Mouse (Mus musculus) embryo, embryonic 10 days (tissue): ENCODE data around the gene 0610009B22Rik.

Experiments used
- DNase-seq: peaks from one replicate; pipeline ENCODE4 v3.0.0-alpha.2; 2015; ENCODE audit warnings: low spot score

The 0610009B22Rik gene

DNA sequence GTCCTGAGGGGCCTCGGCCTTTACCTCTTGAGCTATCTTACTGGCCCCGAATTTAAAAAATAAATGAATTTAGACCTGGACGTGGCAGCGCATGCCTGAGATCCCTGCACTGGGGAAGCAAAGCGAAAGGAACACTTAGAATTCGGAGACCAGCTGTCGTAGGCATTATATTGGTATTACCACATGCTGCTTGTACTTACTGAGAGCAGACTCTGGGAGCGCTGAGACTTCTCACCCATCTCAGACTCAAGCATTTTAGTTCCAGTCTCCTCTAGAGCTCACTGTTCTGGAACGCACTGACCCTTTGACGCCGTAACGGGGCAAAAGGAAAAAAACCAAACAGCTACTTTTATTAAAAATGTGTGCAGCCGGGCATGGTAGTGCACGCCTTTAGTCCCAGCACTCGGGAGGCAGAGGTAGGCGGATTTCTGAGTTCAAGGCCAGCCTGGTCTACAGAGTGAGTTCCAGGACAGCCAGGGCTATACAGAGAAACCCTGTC is 26.8 kb downstream of the 0610009B22Rik start:
- no peak for DNase-seq

GRCm38 (mm10) chr11:51658705-51659104 is 30.0 kb downstream of the 0610009B22Rik start:
- DNase-seq, result no peak

- no peak for DNase-seq
Observed at GRCm38 (mm10) chr11:51658291-51658690, 30.4 kb downstream of the 0610009B22Rik start.

DNA sequence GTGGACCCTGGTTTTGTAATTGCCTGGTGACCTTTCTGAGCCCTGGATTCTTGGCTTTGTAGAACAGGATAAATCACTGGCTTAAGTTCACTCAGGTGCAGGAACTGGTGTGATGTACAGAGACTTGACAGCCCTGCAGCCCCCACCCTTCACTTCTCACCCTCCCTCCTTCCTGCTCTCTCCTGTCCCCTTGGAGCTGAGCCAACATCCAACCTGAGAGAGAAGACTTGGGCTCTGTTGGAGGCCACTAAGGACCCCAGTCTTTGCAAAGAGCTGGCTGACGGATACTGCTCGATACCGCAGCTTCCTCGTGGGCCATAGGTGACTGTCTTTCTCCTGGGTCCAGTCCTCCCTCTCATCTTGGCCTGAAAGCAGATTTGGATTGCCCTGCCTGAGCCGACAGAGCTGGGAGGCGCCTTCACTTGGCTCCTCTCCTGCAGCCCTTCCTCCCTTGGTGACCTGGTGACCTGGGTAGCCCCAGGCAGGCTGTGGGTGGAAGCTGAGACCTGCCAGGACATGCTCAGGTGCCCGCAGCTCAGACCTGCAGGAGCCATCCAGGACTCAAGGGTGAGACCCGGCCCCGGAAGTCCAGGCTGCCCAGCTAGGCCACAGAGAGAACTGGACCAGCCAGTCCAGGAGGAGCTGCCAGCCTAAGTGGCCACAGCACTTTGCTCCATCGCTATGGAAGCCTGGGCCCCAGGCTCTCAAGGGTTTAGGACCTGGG is 31.7 kb downstream of the 0610009B22Rik start:
- DNase-seq, result peak; percentile 15

- DNase-seq, result no peak
Observed at GRCm38 (mm10) chr11:51654891-51655290, 33.8 kb downstream of the 0610009B22Rik start.

GRCm38 (mm10) chr11:51653736-51654135 is 34.9 kb downstream of the 0610009B22Rik start:
- DNase-seq, result no peak

- no peak for DNase-seq
Observed at GRCm38 (mm10) chr11:51652889-51653418, 35.7 kb downstream of the 0610009B22Rik start.

GRCm38 (mm10) chr11:51650691-51651515 is 37.8 kb downstream of the 0610009B22Rik start, which contains the start of the genes N4bp3 and D930048N14Rik:
TSS of gene N4bp3 (minus strand) at chr11:51650842.
TSS of gene D930048N14Rik (plus strand) at chr11:51650954.
- peak; percentile 86 for DNase-seq

DNA sequence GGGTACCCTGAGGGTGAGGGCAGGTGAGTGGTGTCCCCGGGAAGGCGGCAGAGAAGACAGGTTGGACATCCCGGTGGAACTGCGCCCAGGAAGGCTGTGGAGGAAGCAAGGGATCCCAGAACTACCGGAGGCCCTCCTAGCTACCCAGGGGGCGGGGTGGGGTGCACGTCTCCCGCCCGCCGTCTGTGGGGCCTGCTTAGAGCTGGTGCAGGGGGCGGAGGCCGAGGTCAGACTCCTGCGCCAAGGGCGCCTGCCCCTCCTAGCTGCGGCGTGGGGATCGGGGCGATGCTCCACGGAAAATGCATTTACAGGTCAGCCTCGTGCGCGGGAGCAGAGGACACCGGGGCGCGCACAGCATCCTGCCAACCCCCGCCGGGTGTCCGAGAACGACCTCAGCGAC is 38.4 kb downstream of the 0610009B22Rik start:
- DNase-seq, result no peak

DNA sequence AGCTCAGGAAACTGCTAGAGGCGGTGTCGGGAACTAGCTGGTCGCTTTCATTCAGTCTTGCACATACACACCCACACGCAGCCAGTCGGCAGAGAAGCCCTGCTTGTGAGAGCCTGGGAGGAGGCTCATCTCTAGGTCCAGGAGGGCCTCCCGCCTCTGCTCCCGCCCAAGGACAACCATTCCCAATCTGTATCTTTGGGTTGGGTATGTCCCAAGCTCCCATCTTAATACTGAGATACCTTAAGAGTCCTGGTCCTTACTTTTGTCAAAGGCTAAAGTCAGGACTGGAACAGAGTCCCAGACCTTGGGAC is 38.8 kb downstream of the 0610009B22Rik start:
- DNase-seq, result peak; percentile 58

DNA sequence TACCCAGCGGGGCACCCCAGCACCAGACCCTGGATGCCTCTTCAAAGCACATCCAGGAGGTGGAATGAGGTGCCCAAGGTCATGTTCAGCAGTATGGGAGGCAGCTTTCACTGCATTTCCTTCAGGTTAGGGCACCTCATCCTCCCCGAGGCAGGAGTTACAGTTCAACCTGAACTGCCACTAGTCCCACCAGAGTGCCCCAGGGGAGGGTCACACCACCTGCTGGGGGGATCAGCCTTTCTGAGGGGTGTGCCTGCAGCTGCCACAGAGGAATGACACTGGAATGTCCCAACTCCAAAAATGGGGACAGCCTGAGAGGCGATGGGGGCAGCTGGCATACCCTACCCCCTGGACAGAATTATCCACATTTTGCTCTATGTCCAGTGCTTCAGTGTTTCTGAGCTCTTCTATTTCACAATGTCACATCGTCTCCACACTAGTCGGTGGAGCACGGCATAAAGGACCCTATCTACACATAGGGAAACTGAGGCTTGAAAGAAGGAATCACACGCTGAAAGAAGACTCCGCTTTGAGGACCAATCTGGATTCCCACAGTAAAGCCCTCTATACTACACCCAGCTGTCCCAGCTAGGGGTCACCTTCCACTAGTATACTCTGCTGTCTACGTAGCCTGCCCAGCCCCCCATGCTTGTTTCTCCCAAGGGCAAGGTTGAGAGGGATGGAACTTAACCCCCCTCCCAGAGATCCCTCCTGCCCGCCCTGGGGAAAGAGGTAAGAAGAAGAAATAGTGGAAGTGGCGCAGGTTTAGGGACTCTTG is 39.4 kb downstream of the 0610009B22Rik start:
- DNase-seq, result peak; percentile 14

GRCm38 (mm10) chr11:51648566-51648965 is 40.1 kb downstream of the 0610009B22Rik start:
- peak; percentile 76 for DNase-seq

- peak; percentile 36 for DNase-seq
Observed at GRCm38 (mm10) chr11:51646751-51647667, 41.7 kb downstream of the 0610009B22Rik start.

DNA sequence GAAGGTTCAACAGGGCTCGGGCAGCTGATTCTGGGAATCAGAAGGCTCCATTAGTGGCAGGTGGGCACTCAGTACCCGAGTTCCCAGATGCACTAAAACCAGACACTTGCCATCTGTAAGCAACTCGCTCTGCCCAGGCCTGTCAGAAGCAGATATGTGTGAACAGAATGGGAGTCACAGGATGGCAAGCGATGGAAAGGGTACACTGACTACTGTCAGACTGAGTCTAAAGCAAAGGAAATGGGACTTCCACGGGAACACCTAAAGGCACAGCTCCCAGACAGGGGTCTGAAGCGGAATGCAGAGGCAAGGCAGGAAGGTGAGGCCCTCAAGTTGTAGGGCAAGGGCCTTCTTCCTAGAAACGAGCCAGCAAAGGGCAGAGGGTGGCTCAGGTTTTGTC is 42.4 kb downstream of the 0610009B22Rik start:
- DNase-seq, result no peak

DNA sequence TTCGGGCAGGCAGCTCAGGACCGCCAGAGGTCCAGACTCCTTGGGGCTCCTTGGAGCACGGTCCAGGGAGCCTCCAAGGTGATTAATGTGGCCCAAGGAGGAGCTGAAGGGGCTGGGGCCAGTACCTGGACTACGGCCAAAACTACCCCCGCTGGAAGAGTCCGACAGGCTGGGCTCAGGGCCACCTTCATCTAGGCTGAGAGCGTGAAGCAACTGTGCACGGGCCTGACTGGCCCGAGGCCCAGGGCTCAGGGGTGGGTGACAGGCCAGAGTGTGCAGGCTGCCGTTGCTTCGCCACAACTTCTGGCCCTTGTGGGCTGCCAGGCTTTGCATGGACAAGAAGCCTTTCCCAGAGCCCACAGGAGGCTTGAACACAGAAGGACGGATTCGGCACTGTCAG is 43.4 kb downstream of the 0610009B22Rik start:
- no peak for DNase-seq

DNA sequence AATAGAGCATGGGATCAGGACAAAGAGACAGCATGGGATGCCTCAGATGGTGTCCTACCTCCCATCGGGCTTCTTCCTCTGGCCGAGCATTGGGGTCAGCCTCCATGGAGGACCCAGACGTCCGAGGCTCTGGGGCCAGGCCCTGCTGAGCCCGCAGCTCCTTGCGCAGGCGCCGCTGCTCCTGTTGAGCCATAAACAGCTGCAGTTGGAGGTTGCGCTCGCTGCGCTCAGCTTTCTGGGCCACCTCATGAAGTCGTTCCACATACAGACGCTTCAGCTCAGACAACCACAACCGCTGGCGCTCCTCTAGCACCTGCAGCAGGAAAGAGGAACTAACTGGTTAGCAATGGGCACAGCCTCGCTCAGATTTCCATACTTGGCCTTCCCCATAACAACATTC is 44.5 kb downstream of the 0610009B22Rik start:
- DNase-seq, result no peak

GRCm38 (mm10) chr11:51643761-51644160 is 44.9 kb downstream of the 0610009B22Rik start:
- no peak for DNase-seq

- DNase-seq, result no peak
Observed at GRCm38 (mm10) chr11:51643202-51643601, 45.5 kb downstream of the 0610009B22Rik start.

GRCm38 (mm10) chr11:51640748-51641147 is 47.9 kb downstream of the 0610009B22Rik start:
- no peak for DNase-seq

DNA sequence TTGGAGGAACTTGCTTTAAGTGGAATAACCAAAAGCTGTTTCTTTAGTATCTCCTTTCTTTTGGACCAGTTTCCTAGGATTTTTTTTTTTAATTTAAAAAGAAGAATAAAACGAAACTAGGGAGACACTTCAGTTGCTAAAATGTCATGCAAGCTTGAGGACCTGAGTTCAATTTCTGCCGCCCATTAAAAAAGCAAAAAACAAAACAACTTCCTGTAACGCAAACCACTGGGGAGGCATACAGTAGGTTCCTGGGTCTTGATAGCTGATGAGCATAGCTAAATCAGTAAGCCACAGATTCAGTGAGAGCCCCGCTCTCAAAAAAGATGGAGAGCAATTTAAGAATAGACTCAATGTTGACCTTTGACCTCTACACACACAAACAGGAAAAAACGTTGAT is 50.2 kb downstream of the 0610009B22Rik start:
- DNase-seq, result no peak

GRCm38 (mm10) chr11:51637971-51638414 is 50.7 kb downstream of the 0610009B22Rik start:
- DNase-seq, result peak; percentile 86
